Mouse (Mus musculus) thymus, adult 18-20 months (tissue): ENCODE measurements around the gene Zdhhc19.

Experiments
- DNase-seq, 2 experiments: peaks; one replicate each; pipeline ENCODE4 v3.0.0; 2022; ENCODE audit warnings: mixed read lengths in 2 of 2

Zdhhc19 gene

GRCm38 (mm10) chr16:32516006-32516962 lies 20.2 kb downstream of the Zdhhc19 start:
- peak; percentile 62 to 74 for DNase-seq

GRCm38 (mm10) chr16:32517785-32518481 lies 21.9 kb downstream of the Zdhhc19 start:
- no peak for DNase-seq

- DNase-seq, result no peak
Observed at GRCm38 (mm10) chr16:32519656-32520371, 23.7 kb downstream of the Zdhhc19 start.

- peak; percentile 55 to 65 for DNase-seq
Observed at GRCm38 (mm10) chr16:32520372-32520748, 24.3 kb downstream of the Zdhhc19 start.

GRCm38 (mm10) chr16:32522578-32523194 lies 26.6 kb downstream of the Zdhhc19 start:
- no peak for DNase-seq

- no peak for DNase-seq
Observed at GRCm38 (mm10) chr16:32523462-32524243, 27.6 kb downstream of the Zdhhc19 start.

- DNase-seq, result no peak
Observed at GRCm38 (mm10) chr16:32524244-32524615, 28.2 kb downstream of the Zdhhc19 start.

GRCm38 (mm10) chr16:32526906-32527305 lies 30.8 kb downstream of the Zdhhc19 start:
- no peak for DNase-seq

GRCm38 (mm10) chr16:32532878-32533826 lies 37.1 kb downstream of the Zdhhc19 start:
- no peak for DNase-seq

- no peak for DNase-seq
Observed at GRCm38 (mm10) chr16:32535157-32535751, 39.2 kb downstream of the Zdhhc19 start.

GRCm38 (mm10) chr16:32537867-32538660 lies 42.0 kb downstream of the Zdhhc19 start:
- no peak for DNase-seq

GRCm38 (mm10) chr16:32538761-32539255 lies 42.7 kb downstream of the Zdhhc19 start:
- DNase-seq, result no peak

- no peak for DNase-seq
Observed at GRCm38 (mm10) chr16:32541338-32542179, 45.5 kb downstream of the Zdhhc19 start.

GRCm38 (mm10) chr16:32543422-32543821 lies 47.4 kb downstream of the Zdhhc19 start:
- DNase-seq, result no peak

- no peak for DNase-seq
Observed at GRCm38 (mm10) chr16:32547156-32548068, 51.3 kb downstream of the Zdhhc19 start.

- DNase-seq, result no peak
Observed at GRCm38 (mm10) chr16:32550084-32550483, 54.0 kb downstream of the Zdhhc19 start.

- DNase-seq, result no peak
Observed at GRCm38 (mm10) chr16:32550487-32550886, 54.4 kb downstream of the Zdhhc19 start.
